ENCODE assay signal across 39 mouse cellular contexts in genomic region chr8:110064161-110064560, GRCm38 (mm10). TPM values are rescaled to one million over a fixed set of nuclear protein-coding genes. Genes with fewer than 3 reads are reported as not detected.
"Had no signal": no experiment of that assay in that cellular context is flagged by ENCODE, and none has a peak within 500 bp of the region (broad histone marks: within the 10 kb centered on the region; RNA-seq: fewer than 3 reads in every experiment).

No protein-coding gene starts in this region.

- H3K27ac ChIP-seq: gastrocnemius, adult 2 months; heart, adult 2 months; heart, embryonic 13.5 days; heart, embryonic 15.5 days; hindbrain, embryonic 10.5 days; hindbrain, embryonic 12.5 days; hindbrain, embryonic 14.5 days; intestine, embryonic 15.5 days; kidney, embryonic 15.5 days; kidney, postnatal 0 days; left cerebral cortex, adult 2 months; limb, embryonic 10.5 days; limb, embryonic 12.5 days; liver, embryonic 13.5 days; liver, embryonic 15.5 days had no signal

- H3K27me3 ChIP-seq: heart, embryonic 13.5 days; heart, embryonic 15.5 days; hindbrain, embryonic 12.5 days; intestine, embryonic 15.5 days; kidney, embryonic 15.5 days; limb, embryonic 12.5 days; liver, embryonic 13.5 days; liver, embryonic 15.5 days had no signal

- DNase-seq: gastrocnemius, adult 2 months; gastrocnemius, postnatal 10 days; gastrocnemius, postnatal 25 days; heart, adult 2 months; heart, postnatal 4 days; kidney, adult 18-20 months; kidney, adult 9 months; kidney, postnatal 25 days; kidney, postnatal 4 days; layer of hippocampus, adult 9-11 months; liver; liver, embryonic 13.5 days had no signal

- H3K4me2 ChIP-seq: heart, embryonic 11.5 days; heart, embryonic 13.5 days; heart, embryonic 15.5 days; hindbrain, embryonic 12.5 days; hindbrain, embryonic 14.5 days; intestine, embryonic 15.5 days; kidney, embryonic 15.5 days; limb, embryonic 12.5 days; liver, embryonic 13.5 days; liver, embryonic 15.5 days had no signal

- H3K4me3 ChIP-seq: gastrocnemius, adult 2 months; heart, adult 2 months; heart, embryonic 13.5 days; heart, embryonic 15.5 days; hindbrain, embryonic 10.5 days; hindbrain, embryonic 12.5 days; intestine, embryonic 15.5 days; kidney, embryonic 15.5 days; left cerebral cortex, adult 2 months; limb, embryonic 10.5 days; limb, embryonic 12.5 days; liver, embryonic 13.5 days; liver, embryonic 15.5 days had no signal

- H3K9ac ChIP-seq: heart, embryonic 13.5 days; heart, embryonic 15.5 days; hindbrain, embryonic 12.5 days; hindbrain, embryonic 14.5 days; intestine, embryonic 15.5 days; kidney, embryonic 15.5 days; limb, embryonic 12.5 days; liver, embryonic 13.5 days; liver, embryonic 15.5 days had no signal

- H3K36me3 ChIP-seq: heart, embryonic 13.5 days; heart, embryonic 15.5 days; hindbrain, embryonic 10.5 days; hindbrain, embryonic 12.5 days; intestine, embryonic 15.5 days; kidney, embryonic 15.5 days; limb, embryonic 10.5 days; limb, embryonic 12.5 days; liver, embryonic 13.5 days; liver, embryonic 15.5 days had no signal

- H3K4me1 ChIP-seq: heart, embryonic 13.5 days; heart, embryonic 15.5 days; hindbrain, embryonic 10.5 days; hindbrain, embryonic 12.5 days; intestine, embryonic 15.5 days; kidney, embryonic 15.5 days; limb, embryonic 10.5 days; limb, embryonic 12.5 days; liver, embryonic 13.5 days; liver, embryonic 15.5 days had no signal

- H3K9me3 ChIP-seq: heart, embryonic 13.5 days; heart, embryonic 15.5 days; hindbrain, embryonic 12.5 days; intestine, embryonic 15.5 days; kidney, embryonic 15.5 days; limb, embryonic 10.5 days; liver, embryonic 13.5 days; liver, embryonic 15.5 days had no signal

- ATAC-seq: hindbrain, embryonic 16.5 days; inflammation-experienced regulatory T-cells, adult 6 months; intestine, embryonic 15.5 days; intestine, postnatal 0 days had no signal

RNA-seq across cellular contexts. Expression of gene Chst4, which starts 24.6 kb away (rescaled TPM):
- total RNA-seq: gastrocnemius, adult 2 months; gastrocnemius, postnatal 10 days; gastrocnemius, postnatal 25 days; gastrocnemius, postnatal 4 days; granulocyte monocyte progenitor cell, adult 5-6 weeks; layer of hippocampus, adult 18-20 months; layer of hippocampus, postnatal 25 days; left cerebral cortex, postnatal 14 days had no signal
- polyA plus RNA-seq: hindbrain, embryonic 10.5 days; hindbrain, embryonic 12.5 days; hindbrain, embryonic 14.5 days; hindbrain, embryonic 16.5 days; inflammation-experienced regulatory T-cells, adult 6 months; limb, embryonic 10.5 days; limb, embryonic 12.5 days; limb, embryonic 14.5 days; liver, embryonic 13.5 days; liver, embryonic 15.5 days had no signal

RNA-seq across cellular contexts. Expression of gene Gm21964, which starts 36.8 kb away (rescaled TPM):
- total RNA-seq: gastrocnemius, adult 2 months; gastrocnemius, postnatal 10 days; gastrocnemius, postnatal 25 days; gastrocnemius, postnatal 4 days; granulocyte monocyte progenitor cell, adult 5-6 weeks; heart, adult 2 months; heart, postnatal 25 days; heart, postnatal 4 days; layer of hippocampus, adult 18-20 months; layer of hippocampus, adult 8-10 months; layer of hippocampus, postnatal 25 days; left cerebral cortex, adult 2 months; left cerebral cortex, postnatal 14 days; left cerebral cortex, postnatal 36 days had no signal
- polyA plus RNA-seq: frontal cortex, adult 2 months; heart, adult 2 months; heart, embryonic 11.5 days; heart, embryonic 13.5 days; heart, embryonic 15.5 days; heart, postnatal 0 days; hindbrain, embryonic 10.5 days; hindbrain, embryonic 12.5 days; hindbrain, embryonic 14.5 days; hindbrain, embryonic 16.5 days; inflammation-experienced regulatory T-cells, adult 6 months; intestine, embryonic 15.5 days; intestine, postnatal 0 days; kidney, embryonic 15.5 days; kidney, postnatal 0 days; limb, embryonic 10.5 days; limb, embryonic 12.5 days; limb, embryonic 14.5 days; liver, embryonic 13.5 days; liver, embryonic 15.5 days had no signal

RNA-seq across cellular contexts. Expression of gene Gm17720, which starts 38.4 kb away (rescaled TPM):
- total RNA-seq: gastrocnemius, adult 2 months; gastrocnemius, postnatal 10 days; gastrocnemius, postnatal 25 days; gastrocnemius, postnatal 4 days; granulocyte monocyte progenitor cell, adult 5-6 weeks; heart, adult 2 months; heart, postnatal 25 days; heart, postnatal 4 days; layer of hippocampus, adult 18-20 months; layer of hippocampus, adult 8-10 months; layer of hippocampus, postnatal 25 days; left cerebral cortex, adult 2 months; left cerebral cortex, postnatal 14 days; left cerebral cortex, postnatal 36 days had no signal
- polyA plus RNA-seq: frontal cortex, adult 2 months; heart, adult 2 months; heart, embryonic 11.5 days; heart, embryonic 13.5 days; heart, embryonic 15.5 days; heart, postnatal 0 days; hindbrain, embryonic 10.5 days; hindbrain, embryonic 12.5 days; hindbrain, embryonic 14.5 days; hindbrain, embryonic 16.5 days; inflammation-experienced regulatory T-cells, adult 6 months; intestine, embryonic 15.5 days; intestine, postnatal 0 days; kidney, embryonic 15.5 days; kidney, postnatal 0 days; limb, embryonic 10.5 days; limb, embryonic 12.5 days; limb, embryonic 14.5 days; liver, embryonic 13.5 days; liver, embryonic 15.5 days had no signal
